Mouse (Mus musculus) lung, embryonic 16.5 days (tissue): ENCODE data around the gene Fam222a. TPM values are rescaled to one million over a fixed set of nuclear protein-coding genes. Genes with fewer than 3 reads are reported as not detected.

Experiments
- ATAC-seq: fragments of 200-750 bp; cut with Nextera tagmentation; 2 replicates; pipeline ENCODE4 v1.8.0; 2017; ENCODE audit warnings: low read depth, mild to moderate bottlenecking, moderate library complexity
- H3K27ac ChIP-seq: fragments of 300-500 bp; sonication (generic); 2 replicates; pipeline ENCODE4 v1.5.1; 2014; ENCODE audit warnings: mild to moderate bottlenecking, control low read depth, low read length
- H3K27me3 ChIP-seq: fragments of 300-500 bp; sonication (generic); 2 replicates; pipeline ENCODE4 v1.6.1; 2014; ENCODE audit warnings: low read depth, low read length, mixed read lengths; ENCODE audit not compliant: control insufficient read depth, insufficient read depth
- H3K36me3 ChIP-seq: fragments of 300-500 bp; sonication (generic); 2 replicates; pipeline ENCODE4 v1.6.1; 2014; ENCODE audit warnings: low read length; ENCODE audit not compliant: control insufficient read depth, insufficient read depth
- H3K4me1 ChIP-seq: fragments of 300-500 bp; sonication (generic); replicated peaks from 2 replicates; pipeline ENCODE4 v1.6.1; 2014; ENCODE audit warnings: low read length, mixed read lengths; ENCODE audit not compliant: control insufficient read depth, insufficient read depth
- H3K4me2 ChIP-seq: fragments of 300-500 bp; sonication (generic); 2 replicates; pipeline ENCODE4 v1.6.1; 2014; ENCODE audit warnings: low read depth, low read length, control low read depth
- H3K4me3 ChIP-seq: fragments of 300-500 bp; sonication (generic); 2 replicates; pipeline ENCODE4 v1.5.1; 2014; ENCODE audit warnings: mild to moderate bottlenecking, low read length, control low read depth
- H3K9ac ChIP-seq: fragments of 300-500 bp; sonication (generic); 2 replicates; pipeline ENCODE4 v1.6.1; 2014; ENCODE audit warnings: low read length, control low read depth
- H3K9me3 ChIP-seq: fragments of 300-500 bp; sonication (generic); 2 replicates; pipeline ENCODE4 v1.6.1; 2016; ENCODE audit warnings: low read length; ENCODE audit not compliant: control insufficient read depth
- WGBS: fragments of 180-500 bp; shearing (Covaris S2); extraction: QIAGEN DNeasy Blood & Tissue Kit; methylation state at CpG from one replicate; pipeline ENCODE4 v1.1.7; 2014; 5-methylcytosine and 5-hydroxymethylcytosine counted together
- polyA plus RNA-seq: library from polyadenylated mRNA; unstranded; fragments of >200 nt; fragmentation: Nextera tagmentation; extraction: Ambion mirVana; gene quantifications from 2 replicates; pipeline ENCODE4 v1.2.1, GENCODE M21; 2015

The Fam222a gene
- polyA plus RNA-seq, 1 experiment from 2014 or later, result 2.3 TPM

- WGBS, result 84% methylated on average over 10 of the region's 10 CpGs
- H3K9me3 ChIP-seq, result peaks cover 9% of the 10 kb centered on the region
- H3K4me3 ChIP-seq, result no peak overlapping the region
- H3K4me1 ChIP-seq, result peaks cover 43% of the 10 kb centered on the region
- H3K9ac ChIP-seq, result no peak overlapping the region
- peaks cover 7% of the 10 kb centered on the region; the same call in 1 of the 2 replicates for H3K27me3 ChIP-seq
- H3K36me3 ChIP-seq, result no peaks in the 10 kb centered on the region
- no peak overlapping the region for H3K27ac ChIP-seq
- H3K4me2 ChIP-seq, result no peak overlapping the region
- no peak for ATAC-seq
Measured at GRCm38 (mm10) chr5:114566461-114566860, 1.4 kb upstream of the Fam222a start.

- under 1% methylated on average over 52 of the region's 52 CpGs for WGBS
- Histone ChIP-seq H3K9me3 (peaks cover 9% of the 10 kb centered on the region), H3K9ac (peak overlapping the region; percentile 69), H3K36me3 (no peaks in the 10 kb centered on the region), H3K4me3 (peak overlapping the region; percentile 66), H3K4me2 (peak overlapping the region; percentile 99), H3K4me1 (peaks cover 49% of the 10 kb centered on the region), H3K27ac (peak overlapping the region; percentile 73), H3K27me3 (peaks cover 13% of the 10 kb centered on the region)
- ATAC-seq, result peak; percentile 92
Measured at GRCm38 (mm10) chr5:114567075-114567517, 720 bp upstream of the Fam222a start.

- ATAC-seq, result no peak
- peaks cover 52% of the 10 kb centered on the region for H3K4me1 ChIP-seq
- no peaks in the 10 kb centered on the region for H3K36me3 ChIP-seq
- H3K4me3 ChIP-seq, result peak overlapping the region; percentile 66
- H3K27me3 ChIP-seq, result peaks cover 15% of the 10 kb centered on the region
- peak overlapping the region; percentile 69; the same call in 1 of the 2 replicates for H3K9ac ChIP-seq
- no peak overlapping the region for H3K27ac ChIP-seq
- peak overlapping the region; percentile 99 for H3K4me2 ChIP-seq
- 18% methylated on average over 5 of the region's 5 CpGs for WGBS
- peaks cover 3% of the 10 kb centered on the region for H3K9me3 ChIP-seq
Measured at GRCm38 (mm10) chr5:114568818-114569217, 1.0 kb downstream of the Fam222a start.

GRCm38 (mm10) chr5:114569918-114570670, 2.3 kb downstream of the Fam222a start:
- Histone ChIP-seq H3K27ac (no peak overlapping the region), H3K4me2 (peak overlapping the region; percentile 99), H3K4me3 (peak overlapping the region; percentile 66), H3K27me3 (peaks cover 15% of the 10 kb centered on the region), H3K36me3 (no peaks in the 10 kb centered on the region), H3K4me1 (peaks cover 60% of the 10 kb centered on the region), H3K9me3 (no peaks in the 10 kb centered on the region), H3K9ac (peak overlapping the region; percentile 51; the same call in 1 of the 2 replicates)
- peak; percentile 35 for ATAC-seq
- WGBS, result 44% methylated on average over 8 of the region's 16 CpGs

GRCm38 (mm10) chr5:114570791-114571450, 3.1 kb downstream of the Fam222a start:
- peak overlapping the region; percentile 40 for H3K4me3 ChIP-seq
- H3K9me3 ChIP-seq, result no peaks in the 10 kb centered on the region
- WGBS, result 8% methylated on average over 14 of the region's 14 CpGs
- no peak for ATAC-seq
- H3K36me3 ChIP-seq, result no peaks in the 10 kb centered on the region
- peaks cover 15% of the 10 kb centered on the region for H3K27me3 ChIP-seq
- H3K9ac ChIP-seq, result peak overlapping the region; percentile 20
- peaks cover 56% of the 10 kb centered on the region for H3K4me1 ChIP-seq
- H3K4me2 ChIP-seq, result peak overlapping the region; percentile 55
- no peak overlapping the region for H3K27ac ChIP-seq

- H3K27me3 ChIP-seq, result peaks cover 15% of the 10 kb centered on the region
Measured at GRCm38 (mm10) chr5:114571451-114572030, 3.7 kb downstream of the Fam222a start.

GRCm38 (mm10) chr5:114572997-114573396, 5.2 kb downstream of the Fam222a start:
- WGBS, result 56% methylated on average over 2 of the region's 2 CpGs
- no peaks in the 10 kb centered on the region for H3K9me3 ChIP-seq
- peaks cover 54% of the 10 kb centered on the region for H3K4me1 ChIP-seq
- H3K4me3 ChIP-seq, result no peak overlapping the region
- no peak for ATAC-seq
- no peaks in the 10 kb centered on the region for H3K36me3 ChIP-seq
- no peak overlapping the region for H3K9ac ChIP-seq
- H3K4me2 ChIP-seq, result no peak overlapping the region
- H3K27me3 ChIP-seq, result peaks cover 15% of the 10 kb centered on the region
- H3K27ac ChIP-seq, result no peak overlapping the region

More at GRCm38 (mm10) chr5:114571451-114572030, 3.7 kb downstream of the Fam222a start:
- no peak for ATAC-seq
- Histone ChIP-seq H3K27ac (no peak overlapping the region), H3K9me3 (no peaks in the 10 kb centered on the region), H3K36me3 (no peaks in the 10 kb centered on the region), H3K4me2 (peak overlapping the region; percentile 55), H3K4me3 (peak overlapping the region; percentile 40), H3K9ac (peak overlapping the region; percentile 20), H3K4me1 (peaks cover 56% of the 10 kb centered on the region)
- WGBS, result 4% methylated on average over 39 of the region's 39 CpGs

- peaks cover 47% of the 10 kb centered on the region for H3K4me1 ChIP-seq
Measured at GRCm38 (mm10) chr5:114573920-114574628, 6.3 kb downstream of the Fam222a start.

More at GRCm38 (mm10) chr5:114573920-114574628, 6.3 kb downstream of the Fam222a start:
- Histone ChIP-seq H3K4me2 (no peak overlapping the region), H3K9ac (no peak overlapping the region), H3K36me3 (no peaks in the 10 kb centered on the region), H3K27me3 (peaks cover 15% of the 10 kb centered on the region), H3K4me3 (no peak overlapping the region), H3K9me3 (no peaks in the 10 kb centered on the region), H3K27ac (no peak overlapping the region)
- ATAC-seq, result peak; percentile 39
- WGBS, result 31% methylated on average over 12 of the region's 12 CpGs
